Mouse (Mus musculus): ENCODE data around the gene Cluh.

The Cluh gene

DNA sequence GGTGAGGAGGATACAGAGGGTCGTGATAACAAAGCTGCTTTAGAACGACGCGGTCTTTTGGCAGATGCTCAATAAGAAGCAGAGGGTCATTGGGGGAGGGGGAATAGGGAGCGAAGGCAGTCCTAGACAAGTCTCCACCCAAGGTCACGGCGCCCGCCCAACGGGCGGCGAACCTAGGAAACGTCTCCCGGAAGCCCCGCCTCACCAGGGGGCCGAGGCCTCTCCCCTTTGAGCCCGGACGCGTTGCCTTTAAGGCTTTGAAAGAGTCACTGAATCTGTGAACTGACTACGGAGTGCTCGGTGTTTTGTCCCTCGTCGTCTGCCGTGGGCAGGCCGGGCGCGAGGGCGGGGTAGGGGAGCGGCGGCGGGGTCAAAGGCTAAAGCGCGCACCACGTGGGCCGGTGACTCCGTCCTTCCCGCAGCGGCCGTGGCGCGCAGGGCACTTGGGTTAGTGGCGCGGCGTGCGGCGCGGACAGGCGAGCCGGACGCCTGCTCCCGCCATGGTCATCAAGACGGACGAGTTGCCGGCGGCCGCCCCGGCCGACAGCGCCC, at the start of gene Cluh:
Cluh (plus strand) TSS at position 401 of the 552 bp plus-strand sequence.
- peak; percentile 98 for DNase-seq (ENCODE audit: low read depth, low spot score)

DNA sequence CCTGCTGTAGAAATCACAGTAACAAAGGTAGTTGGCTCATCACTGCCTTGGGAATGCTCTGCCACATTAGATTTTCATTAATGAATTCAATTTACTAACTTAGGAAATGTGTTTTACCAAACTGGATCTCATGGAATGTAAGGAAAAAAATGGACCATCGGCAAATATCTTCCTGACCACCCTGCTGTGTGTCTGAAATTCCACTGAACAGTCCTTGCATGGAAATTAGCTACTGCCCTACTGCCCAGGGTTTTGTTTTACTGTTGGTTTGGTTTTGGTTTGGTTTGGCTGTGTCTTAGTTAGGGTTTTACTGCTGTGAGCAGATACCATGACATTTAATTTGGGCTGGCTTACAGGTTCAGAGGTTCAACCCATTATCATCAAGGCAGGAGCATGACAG, 47.0 kb upstream of the Cluh start:
- no peak for DNase-seq (ENCODE audit: low read depth, low spot score)

DNA sequence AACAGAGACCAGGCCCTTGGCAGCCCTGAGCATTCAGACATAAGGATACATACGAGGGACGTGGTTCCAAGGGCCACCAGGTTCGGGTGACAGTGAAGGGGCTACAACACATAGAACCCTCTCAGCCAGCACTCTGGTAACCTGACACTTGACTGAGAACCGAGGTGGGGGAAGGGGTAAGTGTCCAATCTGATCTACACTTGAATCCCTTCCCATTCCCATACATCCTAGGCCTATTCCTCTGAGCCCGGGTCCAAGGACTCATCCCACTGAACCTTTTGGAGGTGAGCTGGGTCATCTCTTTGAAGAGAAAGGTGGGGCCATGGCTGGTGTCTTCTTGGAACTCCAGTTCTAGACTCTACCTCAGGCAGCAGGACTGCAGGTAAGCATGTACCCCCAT, 39.2 kb upstream of the Cluh start:
- peak; percentile 72 for DNase-seq (ENCODE audit: low read depth, low spot score)

DNA sequence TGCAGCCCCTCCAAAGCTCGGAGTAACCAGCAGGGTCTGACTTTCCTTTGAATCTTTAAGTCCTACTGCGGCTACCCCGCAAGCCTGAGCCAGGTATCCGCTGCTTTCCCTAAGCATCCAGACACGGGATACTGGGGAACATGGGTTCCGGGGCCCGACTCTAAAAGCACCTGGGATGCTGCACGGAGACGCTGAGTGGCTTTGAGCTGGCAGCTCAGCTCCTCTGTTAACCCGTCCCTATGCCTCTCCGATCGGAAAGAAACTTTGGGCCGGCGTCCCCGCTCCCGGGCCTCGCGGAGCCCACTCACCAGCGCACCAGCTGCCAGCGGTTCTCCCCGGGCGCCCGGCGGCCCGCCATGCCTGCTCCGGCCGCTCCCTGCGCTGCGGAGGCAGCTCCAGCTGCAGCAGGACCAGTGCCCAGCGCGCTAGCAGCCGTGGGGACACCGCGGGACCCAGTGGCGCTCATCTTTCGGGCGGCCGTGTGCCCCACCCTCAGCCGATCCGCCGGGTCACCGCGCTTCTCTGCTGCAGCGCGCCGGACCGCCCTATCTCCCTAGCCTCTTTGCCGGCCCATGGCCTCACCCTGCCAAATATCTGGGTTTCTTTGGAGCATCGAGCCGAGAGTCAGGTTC, 38.6 kb upstream of the Cluh start, which contains the start of gene Rap1gap2:
Rap1gap2 (minus strand) TSS at position 371 of the 632 bp plus-strand sequence.
- peak; percentile 28 for DNase-seq (ENCODE audit: low read depth, low spot score)

DNA sequence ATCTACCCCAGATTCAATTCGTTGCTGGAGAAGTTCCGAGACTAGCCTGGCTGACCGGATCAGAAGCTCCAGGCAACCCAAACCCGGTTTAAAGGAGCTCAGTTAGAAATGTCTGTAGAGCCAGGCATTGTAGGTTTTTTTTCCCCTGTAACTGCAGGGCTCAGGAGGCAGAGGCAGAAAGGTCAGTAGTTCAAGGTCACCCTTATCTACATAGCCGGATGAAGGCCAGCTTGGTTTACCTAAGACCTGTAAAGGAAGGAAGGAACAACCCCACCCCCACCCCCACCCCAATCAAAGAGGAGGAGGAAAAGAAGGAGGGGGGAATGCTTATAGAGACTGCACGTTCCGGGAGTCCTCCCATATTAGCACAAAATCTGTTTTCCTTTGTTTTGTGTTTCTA, 37.9 kb upstream of the Cluh start:
- DNase-seq (ENCODE audit: low read depth, low spot score): peak; percentile 85

DNA sequence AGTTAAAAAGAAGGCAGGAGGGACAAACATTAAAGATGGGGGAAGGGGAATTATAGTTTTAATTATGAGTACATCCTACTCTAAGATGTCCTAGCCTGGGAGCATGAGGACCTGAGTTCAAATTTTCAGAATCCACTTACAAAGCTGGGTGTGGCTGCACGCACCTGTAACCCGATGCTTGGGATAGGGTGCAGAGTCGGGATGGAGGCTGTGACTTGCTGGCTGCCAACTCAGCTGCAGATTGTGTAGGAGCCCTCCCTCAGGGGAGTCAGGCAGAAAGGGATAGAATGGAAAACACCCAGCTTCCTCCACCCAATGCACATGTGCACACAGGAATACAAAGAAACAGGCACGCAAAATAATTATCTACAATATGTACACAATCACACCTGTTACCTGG, 35.9 kb upstream of the Cluh start:
- no peak for DNase-seq (ENCODE audit: low read depth, low spot score)

DNA sequence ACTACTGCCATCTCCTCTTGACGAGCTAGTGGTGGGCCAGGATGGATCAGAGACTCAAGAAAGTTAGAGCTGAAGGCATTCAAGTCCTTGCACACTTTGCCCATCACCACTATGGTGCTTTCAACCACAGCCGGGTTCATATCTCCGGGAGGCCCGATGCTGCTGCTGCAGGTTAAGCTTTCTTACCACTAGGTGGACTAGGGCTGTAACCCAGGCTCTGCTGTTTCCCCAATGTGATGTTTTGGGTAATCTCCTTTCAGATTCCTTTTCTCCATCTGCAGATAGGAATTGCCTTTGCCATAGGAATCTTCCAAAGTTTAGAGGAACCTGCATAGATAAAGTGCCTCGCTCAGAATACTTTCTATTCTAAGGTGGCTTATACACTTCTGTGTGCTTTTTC, 33.7 kb upstream of the Cluh start:
- peak; percentile 36 for DNase-seq (ENCODE audit: low read depth, low spot score)

DNA sequence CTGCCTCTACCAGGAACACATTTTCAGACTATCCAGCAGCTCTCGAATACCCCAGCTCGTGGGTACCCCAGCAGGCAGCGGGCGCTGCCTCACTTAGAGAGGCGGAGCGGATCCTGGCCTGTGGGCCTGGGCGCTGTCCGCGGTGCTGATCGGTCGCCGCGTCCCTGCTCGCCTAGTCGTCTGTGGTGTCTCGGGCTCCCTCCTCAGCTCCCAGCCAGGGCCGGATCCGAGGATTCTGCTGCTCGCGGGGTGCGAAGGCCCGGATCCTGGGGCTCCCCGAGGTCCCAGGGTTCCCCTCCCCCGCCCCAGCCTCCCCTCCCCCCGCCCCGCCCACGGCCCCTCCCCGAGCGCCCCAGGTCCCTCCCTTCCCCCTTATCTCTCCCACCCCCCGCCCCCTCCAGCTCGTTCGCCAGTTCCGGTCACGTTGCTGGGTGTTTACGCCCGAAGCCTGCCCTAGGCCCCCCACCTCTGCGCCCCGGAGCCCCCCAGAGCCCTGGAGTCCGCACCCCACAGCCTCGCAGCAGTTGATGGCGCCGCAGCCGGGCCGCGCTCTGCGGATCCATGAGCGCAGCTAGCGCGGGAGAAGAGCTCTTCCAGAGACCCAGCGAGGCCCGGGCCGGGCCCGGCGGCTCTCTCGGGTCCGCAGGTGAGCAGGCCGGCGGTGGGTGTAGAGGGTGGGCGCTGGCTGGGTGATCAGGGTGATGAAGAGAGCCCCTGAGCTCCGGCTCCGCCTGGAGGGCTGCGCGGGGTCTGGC, 29.9 kb upstream of the Cluh start, which contains the start of gene Ccdc92b:
Ccdc92b (plus strand) TSS at position 405 of the 755 bp plus-strand sequence.
- peak; percentile 86 for DNase-seq (ENCODE audit: low read depth, low spot score)

DNA sequence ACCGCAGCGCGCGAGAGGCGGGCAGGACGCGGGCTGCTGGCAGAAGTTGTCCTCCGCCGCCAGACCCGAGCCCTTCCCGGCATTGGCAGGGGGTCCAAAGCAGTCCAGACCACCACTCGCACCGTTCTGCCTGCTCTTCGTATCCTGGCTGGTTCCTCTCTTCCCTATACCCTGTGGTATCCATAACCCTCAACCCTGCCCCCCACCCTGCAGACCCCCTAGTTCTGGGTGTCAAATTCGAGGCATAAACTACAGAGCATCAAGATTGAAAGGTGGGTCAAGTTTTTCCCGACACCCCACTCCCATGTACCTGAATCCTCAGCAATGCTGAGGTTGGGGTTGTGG, 29.4 kb upstream of the Cluh start:
- DNase-seq (ENCODE audit: low read depth, low spot score): no peak

DNA sequence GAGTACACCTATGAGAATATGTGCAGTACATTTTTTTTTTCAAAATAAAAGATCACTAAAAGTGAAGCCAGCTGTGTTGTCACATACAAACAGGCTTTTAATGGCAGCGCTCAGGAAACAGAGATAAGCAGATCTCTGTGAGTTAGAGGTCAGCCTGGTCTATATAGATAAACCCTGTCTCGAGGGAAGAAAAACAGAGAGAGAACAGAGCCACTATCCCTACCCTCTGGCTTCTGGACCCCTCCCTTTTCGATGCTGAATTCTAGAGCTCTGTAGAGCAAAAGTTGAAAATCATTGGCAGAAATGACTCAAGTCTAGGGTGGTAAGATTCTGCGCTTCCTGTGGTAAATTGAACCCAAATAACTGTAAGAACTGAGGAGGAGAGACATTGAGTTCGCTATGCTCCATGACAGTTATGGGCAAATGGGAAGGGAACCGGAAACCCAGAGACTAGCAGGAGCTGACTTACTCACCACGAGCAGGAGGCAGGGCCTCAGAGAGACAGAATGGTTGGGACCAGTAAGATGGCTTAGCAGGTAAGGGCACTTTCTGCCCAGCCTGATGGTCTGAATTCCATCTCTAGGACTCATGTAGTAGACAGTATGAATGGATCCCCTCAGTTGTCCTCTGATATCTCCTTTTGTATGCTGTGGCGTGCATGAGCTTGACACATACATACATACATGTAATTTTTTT, 27.2 kb upstream of the Cluh start:
- DNase-seq (ENCODE audit: low read depth, low spot score): no peak

DNA sequence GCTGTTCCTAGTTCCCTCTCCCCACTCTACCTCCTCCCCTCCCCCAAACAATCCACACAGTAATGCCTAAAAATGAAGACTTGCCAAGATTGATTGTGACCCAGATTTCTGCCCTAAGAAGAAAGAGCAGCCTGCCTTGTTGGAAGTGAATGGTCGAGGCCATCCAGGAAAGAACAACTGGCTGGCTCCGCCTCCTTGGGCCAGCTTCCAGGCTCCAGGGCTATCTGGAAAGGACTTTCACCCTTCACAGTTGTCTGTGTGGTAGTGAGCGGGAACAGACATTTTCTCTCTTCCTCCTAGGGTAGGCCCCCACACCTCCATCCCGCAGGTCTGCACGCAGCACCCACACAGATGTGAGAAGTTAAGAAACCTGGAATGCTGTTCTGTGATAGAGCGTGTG, 25.6 kb upstream of the Cluh start:
- no peak for DNase-seq (ENCODE audit: low read depth, low spot score)

DNA sequence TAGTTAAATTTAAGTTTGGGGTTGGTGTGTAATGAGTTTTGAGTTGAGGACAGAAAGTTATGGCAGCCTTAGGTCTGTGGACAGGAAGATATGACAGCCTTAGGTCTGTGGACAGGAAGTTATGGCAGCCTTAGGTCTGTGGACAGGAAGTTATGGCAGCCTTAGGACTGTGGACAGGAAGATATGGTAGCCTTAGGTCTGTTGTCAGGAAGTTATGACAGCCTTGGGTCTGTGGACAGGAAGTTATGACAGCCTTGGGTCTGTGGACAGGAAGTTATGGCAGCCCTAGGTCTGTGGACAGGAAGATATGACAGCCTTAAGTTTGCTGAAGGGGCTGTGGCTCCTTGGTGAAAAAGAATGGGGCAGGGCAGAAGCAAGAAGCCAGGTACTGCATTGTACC, 24.0 kb upstream of the Cluh start:
- no peak for DNase-seq (ENCODE audit: low read depth, low spot score)

DNA sequence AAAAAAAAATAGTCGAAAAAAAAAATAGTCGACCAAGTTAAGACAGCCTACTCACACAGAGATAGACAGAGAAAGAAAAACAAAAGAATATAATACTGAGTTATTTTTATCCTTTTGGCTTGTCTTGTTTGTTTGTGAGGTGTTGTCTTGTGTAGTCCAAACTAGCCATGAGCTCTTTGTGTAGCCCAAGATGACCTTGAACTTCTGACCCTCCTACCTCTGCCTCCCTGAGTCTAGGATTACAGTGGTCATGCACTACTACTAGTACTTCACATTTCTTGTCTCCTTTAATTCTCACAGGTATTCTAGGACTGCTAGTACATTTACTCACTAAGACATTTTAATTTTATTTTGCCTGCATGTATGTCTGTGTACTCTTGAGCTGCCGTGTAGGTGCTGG, 21.8 kb upstream of the Cluh start:
- DNase-seq (ENCODE audit: low read depth, low spot score): peak; percentile 75

DNA sequence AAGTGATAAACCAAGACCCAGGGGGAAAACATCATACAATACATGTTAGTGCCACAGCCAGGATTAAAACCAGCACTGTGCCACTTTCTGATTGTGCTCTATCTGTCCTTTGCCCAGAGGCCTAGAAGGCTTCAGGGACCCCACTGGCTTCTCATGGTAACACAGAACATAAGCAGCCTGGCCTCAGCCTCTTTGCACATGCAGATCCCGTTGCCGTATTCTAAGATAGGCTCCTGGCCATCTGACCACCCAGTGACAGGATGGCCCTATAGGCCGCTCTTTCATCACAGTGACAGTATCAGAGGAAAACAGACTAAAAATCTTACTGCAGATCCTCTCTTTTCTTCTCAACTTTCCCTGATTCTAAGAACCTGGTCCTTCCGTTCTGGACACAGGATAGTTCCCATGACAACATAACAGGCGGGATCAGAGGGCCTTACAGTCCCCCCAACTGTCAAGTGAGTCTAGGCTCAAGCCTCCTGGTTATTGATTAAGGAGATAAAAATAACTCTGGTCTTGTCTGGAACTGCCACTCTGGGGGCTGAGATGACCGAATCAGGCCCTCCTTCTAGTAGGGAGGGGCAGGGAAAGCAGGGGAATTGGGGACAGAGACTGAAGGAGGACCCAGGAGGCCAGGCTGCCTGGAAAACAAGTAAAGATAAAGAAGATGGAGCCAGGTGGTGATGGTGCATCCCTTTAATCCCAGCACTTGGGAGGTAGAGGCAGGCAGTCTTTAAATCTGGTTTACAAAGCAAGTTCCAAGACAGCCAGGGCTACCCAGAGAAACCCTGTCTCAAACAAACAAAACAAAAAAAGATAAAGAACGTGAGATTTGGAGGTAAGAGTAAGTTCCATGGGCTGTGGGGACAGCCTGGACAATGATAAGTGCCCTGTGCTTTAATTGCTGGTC, 17.2 kb upstream of the Cluh start:
- no peak for DNase-seq (ENCODE audit: low read depth, low spot score)

DNA sequence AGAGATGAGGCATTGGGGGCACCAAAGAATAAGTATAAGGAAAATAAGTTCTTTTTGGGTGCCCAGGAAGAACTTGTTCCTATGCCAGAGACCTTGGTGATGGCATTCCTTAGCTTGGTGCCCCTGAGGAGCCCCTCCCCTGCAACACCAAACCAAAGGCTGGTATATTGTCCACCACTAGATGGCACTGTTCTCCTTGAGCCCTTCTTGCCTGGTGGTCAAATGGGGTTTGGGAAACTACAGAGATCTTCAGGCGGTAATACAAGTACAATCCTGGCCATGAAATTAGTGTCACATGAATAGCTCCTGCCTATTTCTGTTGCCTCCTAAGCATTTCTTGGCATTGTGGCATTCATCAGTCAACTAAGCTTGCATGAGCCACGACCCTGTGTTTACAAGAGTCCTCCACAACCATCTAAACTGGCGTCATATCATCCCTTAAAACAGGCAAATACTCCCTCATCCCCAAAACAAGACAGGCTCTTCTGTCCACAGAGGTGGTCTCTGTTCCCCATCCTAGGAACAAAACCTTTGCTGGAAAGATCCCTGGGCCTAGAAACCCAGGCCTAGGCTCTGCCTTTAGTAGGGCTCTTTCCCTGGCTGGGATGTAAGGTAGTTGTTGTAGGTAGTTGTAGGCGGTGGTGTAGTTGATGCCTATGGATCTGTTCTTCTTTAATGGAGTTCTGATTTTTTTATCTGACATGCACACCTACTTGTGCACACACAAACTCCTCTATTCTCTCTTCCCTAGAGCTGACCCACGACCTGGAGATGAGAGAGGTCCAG, 14.6 kb upstream of the Cluh start:
- peak; percentile 90 for DNase-seq (ENCODE audit: low read depth, low spot score)

DNA sequence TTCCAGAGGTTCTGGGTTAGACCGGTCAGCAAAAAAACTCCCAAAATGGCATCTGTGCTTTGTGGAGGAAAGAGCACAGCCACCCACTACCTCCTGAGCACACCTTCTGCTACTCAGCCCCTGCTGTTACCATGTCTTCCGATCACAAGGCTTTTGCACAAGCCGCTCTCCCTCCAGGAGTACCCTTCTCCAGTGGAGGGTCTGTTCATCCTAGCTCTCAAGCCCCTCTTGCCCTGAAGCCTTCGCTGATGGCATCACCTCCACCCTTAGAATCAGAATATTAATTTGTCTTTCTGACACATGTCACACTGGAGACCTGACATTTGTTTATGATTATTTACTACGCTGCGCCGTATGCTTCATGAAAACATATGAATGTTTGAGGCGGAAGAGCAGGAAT, 11.8 kb upstream of the Cluh start:
- no peak for DNase-seq (ENCODE audit: low read depth, low spot score)

DNA sequence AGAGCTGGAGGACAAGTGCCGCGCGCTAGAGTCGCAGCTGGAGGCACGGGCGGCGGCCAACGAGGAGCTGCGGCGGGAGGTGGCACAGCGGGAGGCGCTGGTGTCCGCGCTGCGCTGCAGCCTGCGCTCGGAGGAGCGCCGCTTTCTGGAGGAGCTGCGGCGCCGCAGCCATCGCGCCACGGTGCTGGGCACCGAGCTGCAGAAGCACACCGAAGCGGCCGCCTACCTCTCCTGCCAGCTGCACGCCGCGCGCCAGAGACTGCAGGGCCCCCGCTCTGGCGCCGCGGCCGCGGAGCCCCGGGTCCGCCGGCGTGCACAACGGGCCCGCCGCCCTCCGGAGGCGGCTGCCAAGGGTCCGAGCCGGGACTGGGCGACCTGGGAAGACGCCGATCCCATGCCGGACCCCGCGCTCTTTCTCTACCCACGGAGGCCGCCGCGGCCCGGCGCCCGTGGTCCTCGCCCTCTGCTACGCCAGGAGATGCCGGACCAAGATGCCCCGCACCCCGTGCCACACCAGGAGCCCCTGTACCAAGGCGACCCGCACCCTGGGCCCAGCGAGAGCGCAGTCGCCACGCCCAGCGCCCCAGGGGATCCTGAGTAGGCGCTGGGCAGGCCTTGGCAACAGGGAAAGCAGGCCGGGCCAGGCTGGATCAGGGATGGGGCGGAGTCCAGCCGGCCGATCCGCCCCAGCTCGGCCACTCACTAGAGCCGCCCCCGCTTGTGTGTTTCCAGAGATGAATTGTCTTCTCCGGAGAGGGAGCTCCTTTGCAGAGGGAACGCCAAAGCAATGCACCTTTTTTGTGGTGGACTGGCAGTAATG, 11.1 kb upstream of the Cluh start:
- peak; percentile 66 for DNase-seq (ENCODE audit: low read depth, low spot score)

DNA sequence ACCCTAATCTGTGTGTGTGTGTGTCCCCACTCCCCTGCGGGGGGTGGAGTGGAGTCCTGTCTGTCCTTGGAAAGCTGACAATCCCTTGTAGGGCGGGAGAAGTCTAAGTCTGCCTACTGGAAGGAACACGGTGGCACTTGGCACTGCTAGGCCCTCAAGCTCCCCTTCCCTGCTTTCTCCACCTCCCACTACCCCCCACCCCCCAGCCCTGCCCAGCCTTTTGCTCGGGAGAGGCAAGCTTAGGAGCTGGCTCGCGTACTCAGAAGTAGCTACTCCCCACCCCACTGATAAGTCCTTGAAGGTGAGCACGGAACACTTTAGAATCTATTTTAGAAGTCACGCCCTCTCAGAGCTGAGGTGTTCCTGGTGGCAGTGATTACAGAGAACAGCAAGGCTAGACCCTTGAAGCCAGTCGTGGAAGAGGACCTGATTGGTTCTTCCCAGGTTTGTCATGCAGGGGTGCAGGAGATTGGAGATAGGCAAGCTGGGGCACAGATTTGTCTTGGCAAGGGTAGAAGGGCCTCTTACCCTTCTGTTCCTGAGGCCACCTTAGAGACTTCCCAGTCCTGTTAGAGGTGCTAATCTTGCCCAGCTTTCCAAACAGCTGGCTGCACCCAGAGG, 10.4 kb upstream of the Cluh start:
- DNase-seq (ENCODE audit: low read depth, low spot score): peak; percentile 24

DNA sequence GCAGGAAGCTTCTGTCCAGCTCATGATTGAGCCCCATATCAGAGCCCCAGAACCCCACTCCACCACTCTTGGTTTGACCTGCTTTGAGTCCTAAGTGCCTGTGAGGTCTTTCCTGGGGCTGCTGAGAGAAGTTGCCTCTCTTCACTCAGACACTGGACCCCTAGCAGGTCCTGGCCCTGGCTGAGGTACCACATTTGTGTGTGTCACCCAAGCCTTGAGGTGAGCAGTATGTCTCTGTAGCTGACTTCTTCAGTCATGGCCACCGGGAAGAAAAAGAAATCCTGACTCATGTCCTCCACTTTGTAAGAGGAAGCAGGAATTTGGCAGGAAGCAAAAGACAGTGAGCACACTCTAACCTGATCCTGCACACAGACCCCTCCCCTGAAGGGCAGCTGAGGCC, 9.7 kb upstream of the Cluh start:
- no peak for DNase-seq (ENCODE audit: low read depth, low spot score)
